Mouse (Mus musculus): Measurements from ENCODE around the gene A1cf.

DNA sequence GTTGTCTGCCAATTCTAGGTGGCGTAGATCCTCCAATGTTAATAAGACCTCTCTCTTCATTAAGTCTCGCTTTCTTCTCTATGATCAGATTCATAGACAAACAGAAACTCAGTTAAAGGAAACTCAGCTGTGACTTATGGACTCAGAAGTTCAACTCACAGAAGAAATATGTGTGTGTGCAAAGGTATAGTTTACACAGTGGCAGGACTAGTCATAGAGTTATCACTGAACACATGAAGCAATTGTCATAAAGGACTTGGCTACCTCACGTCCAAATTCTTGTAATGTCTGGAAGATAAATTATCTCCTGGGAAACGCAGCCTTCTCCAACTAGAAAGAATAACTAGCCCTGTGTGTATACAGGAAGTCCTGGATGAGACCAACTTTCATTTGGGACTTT, 9.4 kb downstream of the A1cf start:
- no peak for TF ChIP-seq CTCF (IDR thresholded peaks at IDR 0.05)
- no peak for TF ChIP-seq EP300 (IDR thresholded peaks at IDR 0.05)

Measured in lung, postnatal 0 days (tissue).